Mouse (Mus musculus): Measurements from ENCODE around the gene Ccdc162.

Ccdc162 gene

DNA sequence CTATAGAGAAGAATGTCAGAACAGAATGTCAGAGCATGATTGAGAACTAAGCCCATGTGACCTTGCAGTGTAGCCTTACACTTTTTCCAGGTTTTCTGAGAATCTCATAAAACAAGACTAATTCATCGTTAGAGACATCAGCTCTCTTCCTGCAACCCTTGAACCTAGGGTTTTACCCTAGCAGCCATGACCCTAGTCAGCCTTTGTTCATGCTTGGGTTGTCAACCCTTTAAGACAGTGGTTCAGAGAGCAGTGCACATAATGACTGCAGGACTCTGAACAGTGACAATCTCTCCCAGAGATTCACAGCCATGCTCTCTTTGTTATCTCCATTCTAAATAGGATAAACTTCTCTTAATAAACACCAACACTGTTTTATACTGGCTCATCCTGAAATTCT lies 137.9 kb downstream of the Ccdc162 start:
- DNase-seq (ENCODE audit: low read depth, low spot score): no peak

DNA sequence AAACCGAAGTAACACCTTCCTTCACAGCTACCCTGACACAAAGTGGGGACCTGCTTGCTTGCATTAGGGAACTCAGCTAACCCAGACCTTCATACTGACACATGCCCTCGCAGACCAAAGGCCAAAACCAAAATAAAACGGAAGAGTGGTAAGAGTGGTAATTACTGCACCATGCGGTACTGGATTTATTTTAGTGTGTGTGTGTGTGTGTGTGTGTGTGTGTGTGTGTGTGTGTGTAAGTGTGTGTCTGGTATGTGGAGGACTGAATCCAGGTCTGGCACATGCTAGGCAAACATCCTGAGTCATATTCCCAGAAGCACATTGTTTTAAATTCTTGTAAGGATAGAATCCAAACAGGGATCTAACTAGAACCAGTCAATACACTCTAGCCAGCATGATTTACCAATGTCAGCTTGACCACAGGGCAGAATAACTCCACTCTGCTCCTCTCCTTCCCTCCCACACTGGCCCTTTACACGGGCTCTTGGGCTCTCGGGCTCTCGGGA lies 140.1 kb downstream of the Ccdc162 start:
- no peak for DNase-seq (ENCODE audit: low read depth, low spot score)

DNA sequence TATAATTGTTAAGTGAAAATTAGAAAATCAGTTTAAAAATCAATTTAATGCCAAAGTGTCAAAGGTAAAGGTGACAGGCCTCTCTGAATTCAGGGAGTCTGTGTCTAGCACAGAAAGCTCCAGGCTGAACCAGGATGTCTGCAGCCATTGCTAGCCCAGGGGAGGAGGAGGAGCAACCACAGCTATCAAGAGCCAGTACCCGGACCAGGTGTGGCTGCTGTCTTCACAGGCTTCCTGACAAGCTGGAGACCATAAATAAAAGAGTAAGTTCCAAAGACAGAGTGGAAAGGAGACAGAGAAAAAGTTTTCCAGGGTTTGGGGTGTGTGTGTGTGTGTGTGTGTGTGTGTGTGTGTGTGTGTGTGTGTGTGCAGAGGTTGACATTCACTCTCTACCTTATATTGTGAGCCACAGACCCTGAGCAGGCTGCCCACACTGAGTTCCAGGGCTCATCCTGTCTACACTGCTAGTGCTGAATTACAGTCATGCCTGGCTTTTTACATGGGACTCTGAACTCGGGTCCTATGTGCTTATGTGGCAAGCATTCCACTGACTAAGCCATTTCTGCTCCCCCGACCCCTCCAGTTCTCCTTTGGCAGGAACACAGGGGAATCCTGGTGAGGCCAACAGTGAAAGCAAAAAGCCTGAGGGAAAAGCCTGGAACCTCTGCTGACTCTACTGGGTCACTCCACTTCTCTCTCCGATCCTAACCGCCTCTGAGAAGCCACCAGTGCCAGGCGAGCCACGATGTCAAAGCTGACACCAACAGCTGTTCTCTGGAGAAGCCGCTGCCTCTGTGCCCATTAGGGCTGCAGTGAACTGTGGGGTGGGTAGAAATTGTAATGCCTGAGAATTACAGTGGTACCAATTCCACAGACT lies 140.7 kb downstream of the Ccdc162 start:
- DNase-seq (ENCODE audit: low read depth, low spot score): no peak

DNA sequence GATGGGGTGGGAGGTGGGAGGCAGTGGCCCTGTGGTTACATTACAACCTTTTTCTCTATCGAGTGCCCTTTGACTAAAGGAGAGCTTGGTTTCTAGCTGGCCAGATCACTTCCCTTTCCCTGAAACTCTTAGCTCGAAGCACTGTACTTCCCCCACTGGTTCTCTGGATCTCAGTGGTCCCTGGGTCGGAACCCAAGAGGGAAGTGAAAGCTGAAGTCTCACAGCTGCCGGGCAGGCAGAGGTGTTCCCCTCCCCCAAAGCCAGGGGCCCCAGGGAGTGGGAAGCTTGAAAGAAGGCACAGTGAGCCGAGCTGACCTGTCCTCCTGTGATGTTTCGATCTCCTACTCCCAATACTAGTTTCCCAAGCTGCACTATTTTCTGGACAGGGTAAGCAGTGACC lies 143.2 kb downstream of the Ccdc162 start:
- no peak for DNase-seq (ENCODE audit: low read depth, low spot score)

DNA sequence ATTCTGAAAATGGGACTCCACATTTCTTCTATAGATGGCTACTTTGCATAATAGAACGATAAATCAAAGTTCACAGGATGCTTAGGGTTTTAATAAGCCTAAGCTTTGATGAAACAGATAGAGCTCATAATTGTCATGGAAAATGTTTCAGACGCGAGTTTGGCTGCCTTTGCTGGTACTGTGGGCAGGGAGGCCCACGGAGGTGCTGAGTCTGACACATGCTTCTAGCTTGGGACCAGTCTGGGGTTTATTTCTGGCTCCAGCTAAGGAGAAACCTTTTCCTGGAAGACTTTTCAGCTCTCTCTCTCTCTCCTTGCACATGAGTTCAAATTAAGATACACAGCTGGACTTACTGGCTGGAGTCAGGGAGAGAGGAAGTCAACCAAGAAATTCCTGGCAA lies 144.2 kb downstream of the Ccdc162 start:
- no peak for DNase-seq (ENCODE audit: low read depth, low spot score)

DNA sequence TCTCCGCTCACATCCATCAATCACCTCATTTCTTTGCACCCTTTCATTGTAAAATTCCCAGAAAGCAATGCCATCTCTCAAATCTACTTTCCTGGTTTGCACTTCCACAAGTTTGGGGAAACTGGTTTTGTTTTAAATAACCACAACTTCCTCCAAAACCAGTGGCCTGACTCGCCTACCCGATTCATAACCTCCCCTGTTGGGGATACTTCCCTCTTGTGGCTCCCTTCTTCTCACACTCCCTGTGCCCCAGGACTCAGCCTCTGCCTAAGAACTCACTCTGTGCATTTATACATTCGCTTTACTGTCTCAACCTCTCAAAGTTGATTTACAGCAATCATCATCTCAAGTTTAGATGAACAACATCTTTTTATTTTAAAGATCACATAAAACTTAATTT lies 145.4 kb downstream of the Ccdc162 start:
- no peak for DNase-seq (ENCODE audit: low read depth, low spot score)

DNA sequence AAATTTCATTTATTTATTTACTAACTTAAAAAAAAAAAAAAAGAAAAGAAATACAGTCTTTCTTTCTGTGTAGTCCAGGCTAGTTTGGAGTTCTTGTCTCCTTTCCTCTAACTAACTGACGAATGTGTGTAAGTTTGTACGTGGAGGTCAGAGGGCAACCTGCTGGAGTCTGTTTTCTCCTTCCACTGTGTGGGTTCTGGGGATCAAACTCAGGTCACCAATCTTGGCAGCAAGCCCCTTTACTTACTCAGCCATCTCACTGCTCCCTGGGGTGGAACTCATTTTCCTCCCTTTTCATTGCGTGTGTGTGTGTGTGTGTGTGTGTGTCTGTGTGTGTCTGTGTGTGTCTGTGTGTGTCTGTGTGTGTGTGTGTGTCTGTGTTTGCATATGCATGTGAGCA lies 148.1 kb downstream of the Ccdc162 start:
- DNase-seq (ENCODE audit: low read depth, low spot score): no peak

DNA sequence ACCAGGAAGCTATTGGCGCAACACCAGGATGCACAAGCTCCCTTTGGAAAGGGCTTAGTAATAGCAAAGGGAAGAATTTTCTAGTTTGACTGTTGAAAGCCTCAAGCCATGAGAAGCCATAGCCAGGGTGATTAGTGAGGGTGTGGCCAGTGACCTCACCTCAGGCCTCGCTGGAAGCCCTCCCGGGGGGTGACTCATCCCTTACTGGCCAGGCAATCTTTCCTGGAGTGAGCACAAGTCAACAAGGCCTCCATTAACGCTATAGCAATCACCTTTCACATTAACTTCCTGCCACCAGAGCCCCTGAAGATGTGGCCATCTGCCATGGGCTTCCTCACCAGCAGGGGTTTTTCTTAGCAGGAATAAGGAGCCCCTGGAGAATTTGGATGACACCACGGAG lies 151.3 kb downstream of the Ccdc162 start:
- no peak for DNase-seq (ENCODE audit: low read depth, low spot score)

DNA sequence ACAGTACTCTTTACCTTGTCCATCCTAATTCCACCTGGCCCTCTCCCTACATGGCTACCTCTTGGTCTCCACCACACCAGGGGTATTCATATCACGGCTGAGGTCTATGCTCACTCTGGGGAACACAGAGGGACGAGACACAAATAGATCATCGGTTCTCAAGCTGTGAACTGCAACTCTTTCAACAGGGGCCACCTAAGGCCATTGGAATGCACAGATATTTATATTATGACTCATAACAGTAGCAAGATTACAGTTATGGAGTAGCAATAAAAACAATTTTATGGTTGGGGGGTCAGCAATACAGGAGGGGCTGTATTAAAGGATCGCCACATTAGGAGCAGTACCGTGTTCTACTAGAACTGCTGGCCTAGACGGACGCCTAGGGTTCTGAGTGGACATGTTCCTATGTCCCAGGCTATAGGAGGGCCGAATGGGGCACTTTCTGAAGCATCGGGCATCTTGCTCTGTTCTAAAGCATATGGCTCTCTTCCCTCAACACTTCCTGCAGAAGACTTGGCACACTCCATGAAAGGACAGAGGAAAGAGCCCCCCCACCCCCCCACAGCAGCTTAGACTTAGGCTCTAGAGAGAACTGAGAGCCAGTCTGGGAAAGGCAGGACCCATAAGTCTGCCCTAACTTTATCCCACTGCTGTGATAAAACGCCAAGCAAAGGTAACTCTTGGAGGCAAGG lies 154.6 kb downstream of the Ccdc162 start:
- no peak for DNase-seq (ENCODE audit: low read depth, low spot score)

DNA sequence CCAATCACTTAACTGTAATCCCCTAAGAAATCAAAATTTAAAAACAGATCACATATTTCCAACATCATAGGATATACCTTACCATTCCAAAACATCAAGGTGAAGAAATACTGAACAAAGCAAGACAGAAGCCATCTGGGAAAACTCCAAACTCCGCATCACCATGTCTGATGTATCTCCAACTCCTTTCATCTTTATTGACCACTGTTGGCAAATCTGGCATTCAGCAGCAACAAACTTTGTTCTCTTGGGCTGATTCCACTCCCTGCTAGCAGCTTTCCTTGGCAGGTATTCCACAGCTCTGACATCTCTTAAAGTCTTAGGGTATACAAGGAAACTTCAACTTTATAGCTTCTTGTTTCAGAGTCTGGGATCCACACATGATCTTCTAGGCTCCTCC lies 158.0 kb downstream of the Ccdc162 start:
- no peak for DNase-seq (ENCODE audit: low read depth, low spot score)

DNA sequence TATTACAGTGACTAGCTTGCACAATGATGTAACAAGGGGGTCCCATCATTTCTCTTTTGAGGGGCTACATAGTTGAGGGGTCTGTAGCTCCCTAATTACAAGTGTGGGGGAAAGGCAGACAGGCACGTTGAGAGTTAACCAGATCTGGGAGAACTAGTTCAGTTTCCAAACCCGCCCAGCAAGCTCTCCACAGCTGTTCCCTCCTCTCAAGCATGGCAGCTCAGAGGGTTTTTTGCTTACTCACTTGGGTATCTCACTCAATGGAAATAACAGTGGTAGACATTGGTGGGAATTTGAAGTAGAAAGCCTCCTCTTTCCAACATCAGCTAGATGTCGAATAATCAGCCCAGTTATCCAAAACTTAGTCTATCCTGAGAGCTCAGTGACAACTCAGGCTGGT lies 161.4 kb downstream of the Ccdc162 start:
- DNase-seq (ENCODE audit: low read depth, low spot score): no peak

DNA sequence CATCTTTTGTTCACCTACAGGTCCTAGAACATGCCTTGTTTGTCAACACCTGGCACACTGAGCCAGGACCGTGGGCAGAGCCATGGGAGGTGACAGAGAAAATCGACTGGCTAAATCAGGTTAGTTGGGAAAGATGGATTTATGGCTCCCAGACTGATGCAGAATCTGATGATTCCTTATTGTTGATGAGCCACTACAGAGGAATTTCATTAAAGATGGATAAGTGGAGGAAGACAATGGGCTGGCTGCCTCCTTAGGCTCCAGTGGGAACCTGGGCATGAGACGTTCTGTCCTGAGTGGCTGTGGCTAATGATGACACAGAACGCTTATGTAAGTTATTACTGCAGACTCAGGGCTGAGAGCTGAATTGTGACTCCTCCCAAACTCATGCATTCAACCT lies 162.7 kb downstream of the Ccdc162 start:
- no peak for DNase-seq (ENCODE audit: low read depth, low spot score)

DNA sequence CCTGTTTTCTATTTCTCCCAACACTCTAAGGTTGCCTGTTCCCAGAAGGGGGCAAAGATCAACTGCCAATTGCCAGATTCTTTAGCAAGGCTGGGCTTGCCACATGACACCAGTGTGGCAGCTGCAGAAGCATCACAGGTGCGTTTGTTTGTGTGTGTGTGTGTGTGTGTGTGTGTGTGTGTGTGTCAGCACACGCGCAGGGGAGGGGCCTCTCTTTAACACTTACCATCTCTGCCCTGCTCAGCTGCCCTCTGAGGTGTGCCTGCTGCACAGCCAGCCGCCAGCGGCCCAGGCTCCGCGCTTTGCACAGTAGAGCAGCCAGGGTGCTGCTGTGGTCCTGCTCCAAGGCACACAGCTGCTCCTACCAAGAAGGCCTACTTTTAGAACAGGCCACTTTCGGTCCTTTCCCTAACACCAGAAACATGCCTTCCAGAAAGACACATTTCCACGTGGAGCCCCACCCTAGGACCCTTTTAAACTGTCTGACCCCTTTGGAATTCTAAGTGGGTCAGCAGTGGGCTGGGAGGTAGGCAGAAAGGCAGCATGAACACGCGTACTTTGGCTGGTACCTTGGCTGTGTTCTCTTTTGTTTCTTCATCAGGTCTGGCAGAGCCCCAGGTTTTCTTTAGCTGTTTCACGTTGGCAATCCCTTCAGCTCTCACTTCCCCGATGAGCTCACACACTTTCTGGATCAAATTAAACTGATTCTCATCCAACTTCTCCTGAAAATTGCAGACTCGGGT lies 163.4 kb downstream of the Ccdc162 start:
- DNase-seq (ENCODE audit: low read depth, low spot score): no peak

DNA sequence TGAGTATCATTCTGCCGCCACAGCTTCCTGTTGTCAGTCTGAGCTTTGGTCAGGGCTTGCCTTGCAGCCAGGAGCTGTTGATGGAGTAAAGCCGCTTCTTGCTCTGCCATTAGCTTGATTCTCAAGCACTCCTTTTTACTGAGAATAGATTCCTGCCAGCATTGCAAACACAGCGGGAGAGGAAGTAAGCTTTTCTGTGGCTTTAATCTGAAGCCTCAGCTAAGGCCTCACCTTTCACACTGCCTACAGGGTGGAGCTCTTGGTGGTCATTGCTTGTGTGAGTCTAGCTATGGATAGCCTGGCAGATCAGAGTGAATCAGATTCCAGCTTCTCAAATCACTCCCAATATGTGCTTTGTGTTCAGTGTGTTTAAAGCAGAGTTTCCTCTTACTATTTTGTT lies 164.1 kb downstream of the Ccdc162 start:
- no peak for DNase-seq (ENCODE audit: low read depth, low spot score)

DNA sequence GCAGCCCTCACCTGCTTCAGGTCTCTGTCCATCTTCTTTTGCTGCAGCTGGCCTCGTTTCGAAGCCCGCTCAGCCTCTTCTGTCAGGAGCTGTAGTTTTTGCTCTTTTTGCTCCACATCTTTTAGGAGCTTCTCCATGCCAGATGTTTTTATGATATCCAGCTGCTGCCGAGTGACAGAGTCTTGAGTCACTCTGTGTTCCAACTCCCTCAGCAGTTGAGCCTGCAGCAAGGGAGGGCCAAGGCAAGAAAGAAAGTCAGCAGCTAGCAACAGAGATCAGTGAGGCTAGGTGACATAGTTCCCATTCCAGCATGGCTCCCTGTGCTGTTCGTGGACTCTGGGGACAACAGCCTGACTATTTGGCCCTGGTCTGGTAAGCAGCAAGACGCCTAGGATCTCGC lies 165.7 kb downstream of the Ccdc162 start:
- DNase-seq (ENCODE audit: low read depth, low spot score): no peak

DNA sequence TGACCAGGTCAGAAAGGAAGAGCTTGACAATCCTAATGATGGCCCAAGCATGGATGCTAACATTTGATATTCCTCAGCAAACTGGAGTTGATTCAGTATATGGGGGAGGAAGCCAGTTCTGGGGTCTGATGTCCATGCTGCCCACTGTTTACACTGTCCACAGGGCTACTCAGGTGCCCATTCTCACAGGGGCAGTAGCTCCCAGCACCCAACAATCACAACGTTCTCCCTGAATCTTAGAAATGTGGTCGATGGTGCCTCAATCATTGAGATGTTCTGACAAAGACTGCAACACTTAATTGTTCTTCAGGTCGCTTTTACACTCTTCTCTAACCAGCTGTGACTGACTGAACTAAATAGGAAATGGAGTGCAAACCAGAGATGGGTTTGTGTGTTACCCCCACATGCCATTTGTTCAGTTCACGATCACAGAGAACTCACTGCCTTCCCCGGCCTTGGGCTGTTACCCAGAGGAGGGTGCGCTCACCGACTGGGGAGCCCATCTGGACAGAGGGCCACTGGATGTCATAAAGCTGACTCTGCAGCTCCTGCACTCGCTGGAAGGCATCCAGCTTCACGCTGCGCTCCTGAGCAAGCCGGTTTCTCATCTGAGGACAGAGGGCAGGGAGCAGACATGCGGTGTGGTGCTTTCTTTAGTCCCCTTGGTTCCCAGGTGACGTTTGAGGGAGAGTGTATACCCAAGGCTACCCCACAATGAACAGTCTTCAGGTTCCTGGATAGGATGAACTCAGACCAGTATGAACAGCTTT lies 169.9 kb downstream of the Ccdc162 start:
- no peak for DNase-seq (ENCODE audit: low read depth, low spot score)

DNA sequence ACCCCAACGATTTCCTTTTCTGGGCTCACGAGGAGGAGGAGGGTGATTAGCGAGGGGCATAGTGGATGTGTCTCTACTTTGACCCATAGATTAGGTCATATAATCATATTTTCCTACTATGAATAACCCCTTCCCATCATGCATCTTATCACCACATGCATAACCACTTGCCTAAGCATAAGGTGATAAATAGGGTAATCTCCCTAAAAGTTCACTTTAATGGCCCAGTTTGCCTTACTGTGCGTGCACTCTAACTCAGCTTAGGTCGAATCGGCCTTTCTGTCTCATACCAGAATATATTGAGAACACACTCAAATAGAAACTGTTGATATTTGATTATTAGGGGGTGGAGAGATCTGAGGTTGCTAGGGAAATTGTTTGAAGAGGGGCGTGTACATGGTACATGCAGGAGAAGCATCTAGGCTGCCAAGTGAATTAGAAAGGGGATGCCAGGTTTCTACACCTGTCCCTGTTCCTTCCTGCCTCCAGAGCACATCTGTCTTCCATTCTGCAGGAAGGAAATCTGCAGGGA lies 171.1 kb downstream of the Ccdc162 start:
- no peak for DNase-seq (ENCODE audit: low read depth, low spot score)

DNA sequence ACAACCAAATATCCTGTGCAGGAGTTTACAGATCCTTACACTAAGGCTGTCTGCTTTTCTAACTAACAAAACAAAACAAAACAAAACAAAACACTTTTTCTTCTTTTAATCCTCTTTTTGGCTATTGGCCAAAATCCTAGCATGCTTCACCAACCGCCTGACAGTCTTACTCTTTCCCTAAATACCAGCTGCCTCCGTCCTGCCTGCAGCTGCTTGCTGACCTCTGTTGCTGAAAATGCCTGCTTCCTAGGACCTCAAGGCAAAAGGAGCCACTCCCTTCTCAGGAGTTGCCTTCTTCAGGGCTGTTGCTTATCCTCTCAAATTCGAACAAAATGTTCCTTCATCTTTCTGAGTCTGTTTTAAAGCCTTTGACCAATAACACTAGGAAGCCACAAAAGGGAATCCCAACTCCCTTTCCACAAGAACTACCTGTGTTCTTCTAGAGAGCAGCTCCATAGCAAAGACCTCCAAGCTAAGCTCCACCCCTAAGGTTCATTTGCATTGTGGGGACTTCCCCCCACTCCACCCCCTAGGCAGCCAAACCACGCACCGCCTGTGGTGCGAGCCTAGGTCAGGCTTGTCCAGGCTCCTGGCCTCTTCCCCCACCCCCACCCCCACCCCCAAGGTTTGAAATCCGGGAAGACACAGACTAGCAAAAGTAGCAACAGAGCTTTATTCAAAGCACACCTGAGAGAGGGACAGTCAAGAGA lies 171.8 kb downstream of the Ccdc162 start:
- DNase-seq (ENCODE audit: low read depth, low spot score): no peak

DNA sequence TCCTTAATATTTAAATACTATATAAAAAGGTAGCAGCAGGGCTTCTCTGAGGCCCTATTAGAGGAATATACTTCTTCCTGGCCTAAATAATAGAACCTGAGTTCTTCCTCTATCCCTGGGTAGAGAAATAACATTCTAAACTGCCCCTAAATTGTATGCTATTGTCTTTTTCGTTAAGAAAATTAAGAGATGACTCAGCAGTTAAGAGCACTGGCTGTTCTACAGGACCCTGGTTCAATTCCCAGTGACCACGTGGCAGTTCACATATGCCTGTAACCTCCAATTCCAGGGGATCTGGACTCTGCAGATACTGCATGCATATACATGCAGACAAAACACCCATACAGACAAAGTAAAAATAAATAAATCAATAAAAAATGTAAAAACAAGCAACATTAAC lies 172.6 kb downstream of the Ccdc162 start:
- no peak for DNase-seq (ENCODE audit: low read depth, low spot score)

DNA sequence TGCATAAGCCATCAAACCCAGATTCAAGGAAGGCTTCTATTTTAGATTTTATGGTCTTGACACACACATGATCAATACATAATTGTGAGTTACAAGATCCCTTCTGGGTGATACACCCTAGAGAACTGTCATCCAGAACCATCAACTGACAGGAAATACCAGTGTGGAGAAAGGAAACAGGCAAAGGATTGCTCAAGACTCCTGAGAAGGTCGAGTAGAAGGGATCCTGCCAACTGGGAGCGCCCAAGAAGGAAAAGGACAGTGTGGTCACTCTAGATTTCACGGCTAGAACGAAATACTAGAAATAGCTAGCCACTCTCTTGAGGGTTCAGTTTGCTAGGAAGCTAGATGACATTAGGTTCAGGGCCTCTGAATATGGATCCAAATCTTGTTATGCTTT lies 173.0 kb downstream of the Ccdc162 start:
- DNase-seq (ENCODE audit: low read depth, low spot score): no peak

DNA sequence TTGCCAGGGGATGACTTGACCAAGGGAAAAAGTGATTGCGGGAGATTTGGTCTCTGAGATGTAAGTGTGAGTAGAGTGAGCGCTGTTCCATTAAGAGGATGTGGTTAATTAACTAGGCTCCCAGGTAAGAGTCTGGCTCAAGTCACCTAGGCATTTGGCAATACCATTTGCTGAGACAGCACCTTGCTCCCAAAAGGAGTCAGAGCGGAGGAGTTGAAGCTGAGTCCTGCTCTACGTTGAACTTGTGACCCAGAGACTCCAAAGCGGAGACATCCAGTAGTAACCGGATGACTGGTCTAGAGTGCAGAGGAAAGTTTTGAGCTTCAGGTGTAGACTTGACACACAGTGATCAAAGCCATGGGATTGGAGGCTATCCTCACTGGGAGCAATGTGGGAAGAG lies 174.4 kb downstream of the Ccdc162 start:
- no peak for DNase-seq (ENCODE audit: low read depth, low spot score)

Measured in retina, postnatal 7 days (tissue).